Mouse (Mus musculus) stomach, postnatal 0 days (tissue): ENCODE measurements around the gene Klk1b1.
A peak's percentile ranks its signal among the peaks of the same experiment; 100 is the strongest.

ENCODE experiments used
- CTCF ChIP-seq: IDR thresholded peaks from 2 replicates; pipeline ENCODE4 v1.5.1; 2016; ENCODE audit warnings: antibody characterized with exemption, low read depth, mild to moderate bottlenecking, moderate library complexity
- EP300 ChIP-seq: optimal IDR thresholded peaks from 2 replicates; pipeline ENCODE3; 2016; ENCODE audit warnings: antibody characterized with exemption

DNA sequence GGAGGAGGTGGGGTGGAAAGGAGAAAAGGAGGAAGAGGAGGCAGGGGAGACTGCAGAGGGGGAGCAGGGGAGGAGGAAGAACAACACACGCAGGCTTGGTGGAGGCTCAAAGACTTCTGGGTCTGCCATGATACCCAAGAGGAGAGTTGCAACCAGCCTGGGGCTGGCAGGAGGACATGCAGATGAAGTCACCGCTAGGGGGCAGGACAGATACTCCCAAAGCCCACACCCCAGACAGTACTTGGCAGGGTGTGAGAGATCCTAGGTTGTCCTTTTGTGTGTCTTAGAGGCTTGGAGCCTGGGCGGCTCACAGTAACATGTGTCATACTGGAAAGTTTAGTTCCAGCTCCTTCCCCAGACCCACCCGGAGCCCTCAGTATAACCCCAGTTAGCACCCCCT, 38.0 kb upstream of the Klk1b1 start:
- peak; percentile 65 for TF ChIP-seq CTCF
- TF ChIP-seq EP300 = no peak
